Mouse (Mus musculus) lung, postnatal 4 days (tissue): Measurements from ENCODE around the gene Mettl7b.

ENCODE experiments used
- DNase-seq, 2 experiments: peaks; one replicate each; pipeline ENCODE4 v3.0.0; 2021

The Mettl7b gene

GRCm38 (mm10) chr10:128945675-128946074 is 15.1 kb downstream of the Mettl7b start:
- peak in 1 of 2 experiments; percentile 64 for DNase-seq

GRCm38 (mm10) chr10:128940475-128941061 is 20.2 kb downstream of the Mettl7b start:
- DNase-seq: no peak

GRCm38 (mm10) chr10:128938974-128939373 is 21.8 kb downstream of the Mettl7b start:
- DNase-seq: no peak

GRCm38 (mm10) chr10:128938457-128938856 is 22.3 kb downstream of the Mettl7b start:
- peak; percentile 66 to 77 for DNase-seq

- DNase-seq: no peak
Measured at GRCm38 (mm10) chr10:128937756-128938390, 22.9 kb downstream of the Mettl7b start.

GRCm38 (mm10) chr10:128935826-128936440 is 24.9 kb downstream of the Mettl7b start:
- DNase-seq: no peak

GRCm38 (mm10) chr10:128934997-128935787 is 25.6 kb downstream of the Mettl7b start:
- no peak for DNase-seq

- DNase-seq: no peak
Measured at GRCm38 (mm10) chr10:128933976-128934721, 26.6 kb downstream of the Mettl7b start.

GRCm38 (mm10) chr10:128933574-128933973 is 27.2 kb downstream of the Mettl7b start, which contains the start of gene Itga7:
Gene Itga7 (plus strand): TSS chr10:128933818.
- DNase-seq: peak in 1 of 2 experiments; percentile 46

GRCm38 (mm10) chr10:128931441-128931840 is 29.3 kb downstream of the Mettl7b start:
- no peak for DNase-seq

- peak; percentile 65 to 83 for DNase-seq
Measured at GRCm38 (mm10) chr10:128929638-128930378, 31.0 kb downstream of the Mettl7b start.

- no peak for DNase-seq
Measured at GRCm38 (mm10) chr10:128928356-128928755, 32.4 kb downstream of the Mettl7b start.

GRCm38 (mm10) chr10:128923935-128924334 is 36.9 kb downstream of the Mettl7b start, which contains the start of gene Bloc1s1:
Gene Bloc1s1 (minus strand): TSS chr10:128924035.
- DNase-seq: no peak

GRCm38 (mm10) chr10:128923013-128923691 is 37.6 kb downstream of the Mettl7b start:
- DNase-seq: peak; percentile 97 to 98

- no peak for DNase-seq
Measured at GRCm38 (mm10) chr10:128922822-128923012, 38.1 kb downstream of the Mettl7b start, which contains the start of gene Rdh5. Gene Rdh5 (minus strand): TSS chr10:128922888.

- no peak for DNase-seq
Measured at GRCm38 (mm10) chr10:128921883-128922821, 38.6 kb downstream of the Mettl7b start.

GRCm38 (mm10) chr10:128921251-128921650 is 39.5 kb downstream of the Mettl7b start:
- no peak for DNase-seq

- DNase-seq: peak in 1 of 2 experiments; percentile 53
Measured at GRCm38 (mm10) chr10:128920736-128921161, 40.0 kb downstream of the Mettl7b start.

- DNase-seq: no peak
Measured at GRCm38 (mm10) chr10:128919966-128920365, 40.8 kb downstream of the Mettl7b start.

- peak in 1 of 2 experiments; percentile 53 for DNase-seq
Measured at GRCm38 (mm10) chr10:128919203-128919631, 41.6 kb downstream of the Mettl7b start.
